Mouse (Mus musculus) fat pad, adult 2 months (tissue): Measurements from ENCODE around the gene Fignl1.

Experiments
- DNase-seq: peaks from one replicate; pipeline ENCODE4 v3.0.0-alpha.2; 2011; ENCODE audit warnings: low read depth, low spot score; ENCODE audit errors: extremely low read depth

Gene Fignl1

GRCm38 (mm10) chr11:11769281-11769680, 39.5 kb downstream of the Fignl1 start:
- DNase-seq: no peak

GRCm38 (mm10) chr11:11768057-11768456, 40.7 kb downstream of the Fignl1 start:
- no peak for DNase-seq

GRCm38 (mm10) chr11:11766736-11767135, 42.0 kb downstream of the Fignl1 start:
- DNase-seq: no peak

- DNase-seq: no peak
Observed at GRCm38 (mm10) chr11:11766105-11766504, 42.7 kb downstream of the Fignl1 start.

- DNase-seq: no peak
Observed at GRCm38 (mm10) chr11:11765414-11765813, 43.3 kb downstream of the Fignl1 start.

- DNase-seq: no peak
Observed at GRCm38 (mm10) chr11:11763211-11763666, 45.5 kb downstream of the Fignl1 start.

- no peak for DNase-seq
Observed at GRCm38 (mm10) chr11:11758883-11759282, 49.9 kb downstream of the Fignl1 start.

GRCm38 (mm10) chr11:11758121-11758520, 50.6 kb downstream of the Fignl1 start:
- no peak for DNase-seq

- no peak for DNase-seq
Observed at GRCm38 (mm10) chr11:11752859-11753258, 55.9 kb downstream of the Fignl1 start.

GRCm38 (mm10) chr11:11751091-11751490, 57.7 kb downstream of the Fignl1 start:
- no peak for DNase-seq

- no peak for DNase-seq
Observed at GRCm38 (mm10) chr11:11744222-11744621, 64.5 kb downstream of the Fignl1 start.

- DNase-seq: no peak
Observed at GRCm38 (mm10) chr11:11742626-11743025, 66.1 kb downstream of the Fignl1 start.

- no peak for DNase-seq
Observed at GRCm38 (mm10) chr11:11741574-11741973, 67.2 kb downstream of the Fignl1 start.

- no peak for DNase-seq
Observed at GRCm38 (mm10) chr11:11740603-11741002, 68.2 kb downstream of the Fignl1 start.

GRCm38 (mm10) chr11:11739054-11739453, 69.7 kb downstream of the Fignl1 start:
- no peak for DNase-seq

GRCm38 (mm10) chr11:11737562-11737961, 71.2 kb downstream of the Fignl1 start:
- no peak for DNase-seq
